Mouse (Mus musculus): Measurements from ENCODE around the gene Pard3. TPM values are rescaled to one million over a fixed set of nuclear protein-coding genes. Genes with fewer than 3 reads are reported as not detected.

Gene Pard3
- polyA plus RNA-seq, 1 experiment, result 58.8 TPM

DNA sequence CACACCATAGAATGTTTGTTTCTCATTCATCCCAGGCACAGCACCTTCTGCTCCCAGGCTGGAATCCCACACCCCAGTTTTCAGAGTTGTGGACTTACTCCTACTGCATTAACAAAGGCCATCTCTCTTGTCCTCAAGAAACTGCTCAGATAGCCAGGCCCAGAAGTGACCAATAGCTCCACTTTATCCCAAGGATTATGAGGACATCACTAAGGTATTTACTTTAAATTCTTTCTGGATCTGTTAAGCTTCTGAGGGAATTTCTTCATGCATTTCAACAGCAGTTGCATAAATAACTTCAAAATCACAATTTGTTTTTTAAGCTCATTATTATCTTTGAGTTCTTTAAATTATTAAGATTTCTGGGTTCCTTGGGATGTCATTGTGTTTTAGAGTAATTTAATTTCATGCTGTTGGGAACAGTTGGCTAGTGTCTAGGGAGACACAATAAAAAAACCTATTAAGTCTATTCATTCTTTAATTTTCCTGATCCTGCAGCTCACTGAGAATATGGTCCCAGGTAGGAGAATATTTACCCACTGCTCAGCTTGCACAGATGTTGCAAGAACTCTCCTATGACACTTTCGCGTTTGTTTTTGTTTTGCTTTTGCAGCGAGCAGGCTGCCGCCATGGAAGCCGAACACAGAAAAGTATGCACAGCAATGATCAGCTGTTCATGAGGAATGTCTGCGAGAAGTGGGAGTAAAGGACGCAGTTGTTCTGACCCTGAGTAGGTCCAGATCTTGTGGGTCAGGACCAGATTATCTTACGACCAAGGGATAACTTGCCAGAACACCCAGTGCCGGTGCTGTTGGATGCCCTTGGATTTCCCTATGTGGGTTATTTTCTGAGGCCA, 574.8 kb downstream of the Pard3 start:
- WGBS, result 83% methylated on average over 9 of the region's 9 CpGs
- no peaks in the 10 kb centered on the region for H3K4me1 ChIP-seq (ENCODE audit: control insufficient read depth, insufficient read depth, low read length)
- H3K4me3 ChIP-seq (replicated peaks; ENCODE audit: extremely low read depth, low read depth, low read length), result no peak overlapping the region
- TF ChIP-seq POLR2A (IDR thresholded peaks at IDR 0.05; ENCODE audit: borderline replicate concordance, extremely low read depth, low read depth, low read length), result no peak
- no peak for TF ChIP-seq CTCF (IDR thresholded peaks at IDR 0.05; ENCODE audit: insufficient read depth, low read length)
- DNase-seq, result no peak

DNA sequence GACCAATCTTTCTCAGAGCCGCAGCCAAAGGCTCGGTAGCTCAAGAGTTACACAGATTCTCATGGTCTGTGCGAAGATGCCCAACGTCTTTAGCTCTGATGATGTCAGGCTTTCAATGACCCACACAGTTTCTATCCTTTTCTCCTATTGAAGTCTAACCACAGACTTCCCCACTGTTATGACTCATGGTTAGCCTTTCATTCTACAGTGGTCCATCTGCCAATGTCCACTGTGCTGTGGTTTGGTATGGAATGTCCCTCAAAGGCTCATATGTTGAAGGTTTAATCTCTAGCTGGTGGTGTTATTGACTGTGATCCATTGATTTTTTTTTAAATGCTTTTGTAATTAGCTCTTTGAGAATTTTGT, 575.4 kb downstream of the Pard3 start:
- TF ChIP-seq CTCF (IDR thresholded peaks at IDR 0.05; ENCODE audit: insufficient read depth, low read length), result no peak
- Histone ChIP-seq H3K4me1 (ENCODE audit: control insufficient read depth, insufficient read depth, low read length) (no peaks in the 10 kb centered on the region), H3K4me3 (replicated peaks; ENCODE audit: extremely low read depth, low read depth, low read length) (no peak overlapping the region)
- 80% methylated on average over 4 of the region's 4 CpGs for WGBS
- no peak for DNase-seq

DNA sequence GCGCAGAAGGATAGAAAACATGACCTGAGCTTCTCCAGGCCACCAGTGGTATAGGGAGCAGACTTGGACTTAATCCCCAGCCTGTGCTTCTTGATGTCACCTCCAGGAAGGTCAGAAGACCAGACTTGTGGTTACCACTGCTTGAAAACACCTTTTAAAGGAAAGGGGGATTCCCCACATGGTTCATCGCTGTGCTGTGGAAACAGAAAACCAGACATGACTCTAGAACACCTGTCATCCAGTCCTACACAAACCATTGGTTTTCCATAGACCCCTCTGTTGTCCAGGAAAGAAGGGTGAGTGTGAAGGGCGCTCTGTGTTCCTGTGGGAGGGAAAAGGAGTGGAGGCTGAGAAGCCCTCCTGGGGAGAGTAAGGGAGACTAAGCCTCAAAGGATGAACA, 591.9 kb downstream of the Pard3 start:
- TF ChIP-seq POLR2A (IDR thresholded peaks at IDR 0.05; ENCODE audit: borderline replicate concordance, extremely low read depth, low read depth, low read length) (no peak), CTCF (IDR thresholded peaks at IDR 0.05; ENCODE audit: insufficient read depth, low read length) (no peak)
- 93% methylated on average over 3 of the region's 3 CpGs for WGBS
- Histone ChIP-seq H3K4me3 (replicated peaks; ENCODE audit: extremely low read depth, low read depth, low read length) (no peak overlapping the region), H3K4me1 (ENCODE audit: control insufficient read depth, insufficient read depth, low read length) (no peaks in the 10 kb centered on the region)
- DNase-seq, result no peak

Other genes with a start within 250 kb of the Pard3 start
- 184 and 369 TPM in 2 replicates for gene Tomm20, start 118.0 kb upstream of the Pard3 start, polyA plus RNA-seq (2012; rRNA removed)
- gene Rbm34, start 92.8 kb upstream of the Pard3 start, polyA plus RNA-seq (2012; rRNA removed), result 2.1 and 2.4 TPM in 2 replicates

Measured in lung, adult 2 months (tissue).